Mouse (Mus musculus) hindbrain, embryonic 12.5 days (tissue): Measurements from ENCODE around the gene Prkab1. TPM values are rescaled to one million over a fixed set of nuclear protein-coding genes. Genes with fewer than 3 reads are reported as not detected.

Experiments
- ATAC-seq: fragments of 200-750 bp; cut with Nextera tagmentation; 2 replicates; pipeline ENCODE4 v1.8.0; 2017; ENCODE audit warnings: moderate TSS enrichment; ENCODE audit not compliant: low FRiP score
- H3K27ac ChIP-seq: fragments of 300-500 bp; sonication (generic); 2 replicates; pipeline ENCODE4 v1.5.1; 2016; ENCODE audit warnings: mild to moderate bottlenecking
- H3K27me3 ChIP-seq: fragments of 300-500 bp; sonication (generic); 2 replicates; pipeline ENCODE4 v1.6.1; 2016; ENCODE audit warnings: mild to moderate bottlenecking
- H3K36me3 ChIP-seq: fragments of 300-500 bp; sonication (generic); 2 replicates; pipeline ENCODE4 v1.6.1; 2016; ENCODE audit warnings: mild to moderate bottlenecking
- H3K4me1 ChIP-seq: fragments of 300-500 bp; sonication (generic); 2 replicates; pipeline ENCODE4 v1.6.1; 2016
- H3K4me2 ChIP-seq: fragments of 300-500 bp; sonication (generic); replicated peaks from 2 replicates; pipeline ENCODE4 v1.6.1; 2016; ENCODE audit warnings: mild to moderate bottlenecking
- H3K4me3 ChIP-seq: fragments of 300-500 bp; sonication (generic); 2 replicates; pipeline ENCODE4 v1.5.1; 2016; ENCODE audit warnings: mild to moderate bottlenecking
- H3K9ac ChIP-seq: fragments of 300-500 bp; sonication (generic); 2 replicates; pipeline ENCODE4 v1.6.1; 2016; ENCODE audit warnings: mild to moderate bottlenecking, moderate library complexity
- H3K9me3 ChIP-seq: fragments of 300-500 bp; sonication (generic); replicated peaks from 2 replicates; pipeline ENCODE4 v1.6.1; 2016; ENCODE audit warnings: mild to moderate bottlenecking
- WGBS: fragments of 180-500 bp; shearing (Covaris S2); methylation state at CpG from one replicate; pipeline ENCODE4 v1.1.7; 2016; 5-methylcytosine and 5-hydroxymethylcytosine counted together
- polyA plus RNA-seq: library from polyadenylated mRNA; unstranded; fragments of >200 nt; fragmentation: Nextera tagmentation; extraction: Ambion mirVana; gene quantifications from 2 replicates; pipeline ENCODE4 v1.2.1, GENCODE M21; 2016

Gene Prkab1
- 60.5 and 65.0 TPM in 2 replicates for polyA plus RNA-seq

DNA sequence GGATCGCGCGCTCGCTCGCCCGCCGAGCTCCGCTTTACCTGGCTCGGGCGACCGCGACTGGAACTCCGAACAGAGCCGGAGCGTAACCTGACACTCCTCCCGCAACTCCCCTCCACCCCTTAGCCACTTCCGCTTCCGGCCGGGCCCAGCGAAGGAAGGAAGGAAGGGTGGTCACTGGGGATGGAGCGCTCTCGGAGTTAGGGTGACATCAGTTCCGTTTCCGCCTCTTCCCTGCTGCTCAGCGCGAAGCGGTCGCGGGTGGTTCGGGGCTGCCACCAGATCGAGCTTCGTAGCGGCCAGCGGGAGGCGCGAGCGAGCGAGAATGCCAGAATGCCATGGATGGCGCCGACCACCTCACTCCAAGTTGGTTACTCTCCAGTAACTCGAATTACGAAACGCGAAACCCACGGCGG lies at the start of gene Prkab1:
Prkab1 (minus strand) TSS at position 182 of the 413 bp plus-strand sequence.
- Histone ChIP-seq H3K4me3 (peak within 1 kb of the TSS; percentile 84), H3K9me3 (no peaks in the 10 kb centered on the region), H3K27me3 (no peaks in the 10 kb centered on the region), H3K4me2 (peak within 1 kb of the TSS; percentile 94), H3K27ac (peak within 1 kb of the TSS; percentile 81), H3K9ac (peak within 1 kb of the TSS; percentile 84), H3K36me3 (peaks cover 31% of the 10 kb centered on the region), H3K4me1 (peaks cover 13% of the 10 kb centered on the region)
- ATAC-seq: peak; percentile 98
- WGBS: under 1% methylated on average over 35 of the region's 46 CpGs

DNA sequence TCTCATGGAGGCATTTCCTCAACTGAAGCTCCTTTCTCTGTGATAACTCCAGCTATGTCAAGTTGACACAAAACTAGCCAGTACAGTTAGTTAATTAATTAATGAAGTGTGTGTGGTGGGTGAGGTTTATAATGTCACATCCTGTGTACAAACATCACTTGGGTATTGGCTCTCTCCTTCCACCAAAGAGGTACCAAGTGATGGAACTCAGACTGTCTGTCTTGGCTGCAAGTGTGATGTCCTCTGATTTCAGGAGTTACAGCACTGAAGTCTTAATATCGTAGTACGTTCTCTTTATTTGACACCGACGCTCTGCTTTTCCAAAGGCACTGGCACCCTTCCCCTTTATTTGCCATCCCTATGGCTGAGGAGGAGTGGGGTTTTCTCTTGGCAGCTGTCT lies 45.3 kb upstream of the Prkab1 start:
- no peaks in the 10 kb centered on the region for H3K9me3 ChIP-seq
- WGBS: 96% methylated on average over 4 of the region's 4 CpGs
- ATAC-seq: no peak
- no peaks in the 10 kb centered on the region for H3K36me3 ChIP-seq
- no peak overlapping the region for H3K27ac ChIP-seq
- H3K27me3 ChIP-seq: no peaks in the 10 kb centered on the region
- H3K4me1 ChIP-seq: no peaks in the 10 kb centered on the region
- H3K4me2 ChIP-seq: no peak overlapping the region
- H3K4me3 ChIP-seq: no peak overlapping the region
- H3K9ac ChIP-seq: no peak overlapping the region

DNA sequence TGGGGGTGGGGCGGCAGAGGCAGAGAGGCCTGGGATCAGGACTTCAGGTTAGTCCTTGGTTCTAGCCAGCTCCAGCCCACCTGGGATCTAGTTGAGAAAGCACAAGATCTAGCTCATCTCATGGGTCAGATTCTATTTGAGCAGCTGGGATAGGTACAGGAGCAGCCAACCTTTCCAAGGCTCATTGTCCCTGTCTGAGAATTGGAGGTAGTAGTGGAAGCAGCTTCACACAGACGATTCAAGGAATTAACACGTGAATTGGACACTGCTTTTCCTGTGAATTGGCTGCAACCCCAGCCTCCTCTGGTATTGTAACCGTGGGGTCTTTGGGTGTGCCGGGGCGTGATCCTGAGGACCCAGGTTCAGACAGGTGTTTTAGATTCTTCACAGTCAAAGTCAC lies 28.5 kb upstream of the Prkab1 start:
- H3K27ac ChIP-seq: no peak overlapping the region
- H3K4me2 ChIP-seq: no peak overlapping the region
- ATAC-seq: no peak

DNA sequence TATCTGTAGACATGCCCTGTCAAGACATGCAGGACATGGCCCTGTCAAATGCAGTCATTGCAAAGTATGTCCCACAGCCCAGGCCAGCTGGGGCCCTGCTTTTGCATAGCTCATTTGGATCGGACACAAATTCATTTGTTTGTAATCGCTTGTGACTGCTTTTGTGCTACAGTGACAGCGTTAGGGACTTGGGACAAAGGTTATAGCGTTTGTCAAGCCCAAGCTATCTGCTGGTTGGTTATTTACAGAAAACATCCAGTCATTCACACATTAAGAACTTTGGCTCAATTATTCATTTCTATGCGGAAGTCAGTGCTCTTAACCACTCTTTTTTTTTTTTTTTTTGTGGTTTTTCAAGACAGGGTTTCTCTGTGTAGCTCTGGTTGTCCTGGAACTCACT lies 27.9 kb upstream of the Prkab1 start:
- Histone ChIP-seq H3K9ac (no peak overlapping the region), H3K4me1 (no peaks in the 10 kb centered on the region), H3K36me3 (no peaks in the 10 kb centered on the region), H3K9me3 (no peaks in the 10 kb centered on the region), H3K4me3 (no peak overlapping the region), H3K27me3 (no peaks in the 10 kb centered on the region), H3K27ac (no peak overlapping the region), H3K4me2 (no peak overlapping the region)
- no peak for ATAC-seq
- 83% methylated on average over 5 of the region's 5 CpGs for WGBS

More for the DNA sequence above, 28.5 kb upstream of the Prkab1 start:
- Histone ChIP-seq H3K27me3 (no peaks in the 10 kb centered on the region), H3K9ac (no peak overlapping the region), H3K4me1 (no peaks in the 10 kb centered on the region), H3K4me3 (no peak overlapping the region), H3K9me3 (no peaks in the 10 kb centered on the region), H3K36me3 (no peaks in the 10 kb centered on the region)
- 56% methylated on average over 6 of the region's 6 CpGs for WGBS

DNA sequence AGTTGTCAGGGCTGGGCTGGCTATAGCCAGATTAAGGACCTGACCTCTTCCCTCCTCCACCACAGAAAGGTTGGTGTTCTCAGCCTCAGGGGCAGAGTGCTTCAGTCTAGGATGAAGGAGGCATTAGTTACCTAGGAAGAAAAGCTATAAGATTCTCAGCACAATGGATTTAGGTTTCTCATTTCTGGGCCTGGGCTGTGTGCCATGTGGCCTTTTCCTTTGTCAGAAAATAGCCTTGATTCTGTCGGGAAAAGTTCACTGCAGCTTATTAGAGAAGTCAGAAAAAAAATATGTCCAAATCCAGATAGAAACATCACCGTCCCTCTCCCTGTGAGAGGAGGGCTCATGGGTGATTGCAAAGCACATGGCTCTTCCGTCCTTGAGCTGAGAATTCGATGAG lies 25.5 kb upstream of the Prkab1 start:
- Histone ChIP-seq H3K9ac (no peak overlapping the region), H3K4me2 (no peak overlapping the region), H3K9me3 (no peaks in the 10 kb centered on the region), H3K4me1 (no peaks in the 10 kb centered on the region), H3K27ac (no peak overlapping the region), H3K27me3 (no peaks in the 10 kb centered on the region), H3K4me3 (no peak overlapping the region), H3K36me3 (no peaks in the 10 kb centered on the region)
- ATAC-seq: no peak
- 84% methylated on average over 4 of the region's 4 CpGs for WGBS

DNA sequence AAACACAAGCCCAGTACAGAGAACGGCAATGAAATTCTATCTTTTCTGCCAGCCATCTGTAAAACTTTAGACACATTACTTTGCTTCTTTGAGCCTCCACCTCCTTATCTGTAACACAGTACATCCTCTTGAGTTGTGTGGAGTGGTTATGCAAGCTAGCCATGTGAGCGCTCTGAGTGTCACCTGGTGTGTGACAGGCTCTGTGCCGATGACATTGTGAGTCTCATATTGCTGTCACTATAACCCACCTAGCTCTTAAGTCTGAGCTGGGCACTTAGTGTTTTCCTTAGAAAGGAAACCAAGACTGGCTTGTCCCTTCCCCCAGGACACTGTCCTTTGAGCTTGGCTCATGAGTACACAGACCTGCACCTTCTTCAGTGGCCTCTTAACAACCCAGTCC lies 24.0 kb upstream of the Prkab1 start:
- WGBS: 98% methylated on average over 3 of the region's 3 CpGs
- Histone ChIP-seq H3K27ac (no peak overlapping the region), H3K27me3 (no peaks in the 10 kb centered on the region), H3K4me2 (no peak overlapping the region), H3K4me1 (no peaks in the 10 kb centered on the region), H3K9me3 (no peaks in the 10 kb centered on the region), H3K9ac (no peak overlapping the region), H3K4me3 (no peak overlapping the region), H3K36me3 (no peaks in the 10 kb centered on the region)
- no peak for ATAC-seq

DNA sequence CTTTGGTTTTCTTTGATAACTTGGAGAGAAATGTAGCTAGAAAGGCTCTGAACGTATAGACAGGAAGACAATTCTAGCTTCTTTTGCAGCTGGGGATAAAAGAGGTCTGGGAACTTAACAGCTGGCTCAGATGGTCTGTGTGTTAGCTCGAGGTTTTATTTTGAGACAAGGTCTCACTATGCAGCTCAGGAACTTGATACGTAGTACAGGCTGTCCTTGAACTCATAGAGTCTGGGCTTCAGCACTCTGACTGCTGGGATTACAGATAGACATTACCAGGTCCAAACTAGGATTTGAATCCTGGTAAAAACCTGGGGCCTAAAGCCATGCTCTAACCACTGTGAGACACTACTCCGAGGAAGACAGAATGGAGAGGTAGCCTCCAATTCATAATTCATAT lies 21.9 kb upstream of the Prkab1 start:
- H3K9ac ChIP-seq: no peak overlapping the region
- H3K36me3 ChIP-seq: no peaks in the 10 kb centered on the region
- WGBS: 82% methylated on average over 4 of the region's 4 CpGs
- H3K4me2 ChIP-seq: no peak overlapping the region
- H3K4me3 ChIP-seq: no peak overlapping the region
- no peak for ATAC-seq
- H3K9me3 ChIP-seq: no peaks in the 10 kb centered on the region
- H3K27me3 ChIP-seq: no peaks in the 10 kb centered on the region
- no peaks in the 10 kb centered on the region for H3K4me1 ChIP-seq
- H3K27ac ChIP-seq: no peak overlapping the region

DNA sequence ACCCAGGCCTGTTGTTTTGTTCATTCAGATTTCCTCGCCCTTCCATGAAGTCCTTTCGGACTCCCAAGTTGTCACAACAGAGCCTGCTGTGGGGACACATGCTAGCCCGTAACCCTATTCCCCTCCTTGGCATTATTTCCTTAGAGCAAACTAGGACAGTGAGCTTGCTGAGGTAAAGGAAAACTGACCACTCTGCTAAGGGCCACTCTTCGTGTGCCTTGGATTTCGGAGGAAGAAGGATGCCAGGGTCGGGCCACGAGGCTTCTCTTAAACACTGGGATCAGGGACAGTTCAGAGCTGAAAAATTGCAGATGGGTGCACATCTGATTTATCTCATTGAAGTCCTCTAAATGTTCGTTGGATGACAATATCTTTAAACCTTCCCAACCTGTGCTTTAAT lies 21.3 kb upstream of the Prkab1 start:
- Histone ChIP-seq H3K4me2 (no peak overlapping the region), H3K9ac (no peak overlapping the region)

DNA sequence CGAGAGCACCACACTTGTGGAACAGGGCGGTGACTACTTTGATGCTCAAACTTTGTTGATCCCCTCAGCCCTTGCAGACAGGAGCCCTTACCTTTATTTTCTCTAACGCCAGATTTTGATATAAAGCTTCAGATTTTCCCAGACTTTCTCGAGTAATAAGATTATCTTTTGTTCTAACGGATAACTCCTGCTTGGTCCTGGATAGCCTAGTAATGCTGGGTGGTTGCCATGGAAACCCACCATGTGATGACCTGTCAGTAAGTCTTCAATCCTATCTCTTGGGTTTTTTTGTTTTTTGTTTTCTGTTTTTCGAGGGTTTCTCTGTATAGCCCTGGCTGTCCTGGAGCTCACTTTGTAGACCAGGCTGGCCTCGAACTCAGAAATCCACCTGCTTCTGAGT lies 17.9 kb upstream of the Prkab1 start:
- H3K4me3 ChIP-seq: no peak overlapping the region
- H3K27ac ChIP-seq: no peak overlapping the region
- H3K4me2 ChIP-seq: no peak overlapping the region
- 70% methylated on average over 7 of the region's 7 CpGs for WGBS
- no peaks in the 10 kb centered on the region for H3K4me1 ChIP-seq
- no peak overlapping the region for H3K9ac ChIP-seq
- H3K36me3 ChIP-seq: no peaks in the 10 kb centered on the region
- H3K9me3 ChIP-seq: no peaks in the 10 kb centered on the region
- ATAC-seq: no peak
- H3K27me3 ChIP-seq: peaks cover 4% of the 10 kb centered on the region; the same call in 1 of the 2 replicates

More for the DNA sequence above, 21.3 kb upstream of the Prkab1 start:
- Histone ChIP-seq H3K4me3 (no peak overlapping the region), H3K27me3 (peaks cover 1% of the 10 kb centered on the region; the same call in 1 of the 2 replicates), H3K4me1 (no peaks in the 10 kb centered on the region), H3K9me3 (no peaks in the 10 kb centered on the region), H3K27ac (no peak overlapping the region), H3K36me3 (no peaks in the 10 kb centered on the region)
- 86% methylated on average over 8 of the region's 8 CpGs for WGBS
- ATAC-seq: no peak

DNA sequence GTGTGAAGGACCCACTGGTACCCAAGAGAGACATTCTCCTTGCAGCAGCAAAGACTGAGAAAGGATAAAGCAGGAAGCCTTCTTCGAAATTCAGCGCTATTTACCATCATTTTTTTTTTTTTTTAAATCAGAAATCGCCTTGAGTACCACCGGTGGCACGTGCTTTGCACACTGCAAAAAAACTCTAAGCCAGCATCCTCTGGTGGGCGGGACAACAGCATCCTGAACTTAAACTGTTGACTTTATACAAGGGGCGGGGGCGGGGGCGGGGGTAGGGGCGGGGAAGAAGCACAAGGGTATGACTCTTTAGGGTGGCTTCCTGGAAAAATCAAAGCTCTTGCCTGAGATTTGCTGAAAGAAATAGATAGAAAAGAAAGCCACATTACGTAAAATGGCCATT lies 15.4 kb upstream of the Prkab1 start:
- Histone ChIP-seq H3K4me2 (0 out of 2 replicates have a peak overlapping the region, but pooled peaks have one; percentile 11), H3K9ac (no peak overlapping the region), H3K36me3 (no peaks in the 10 kb centered on the region), H3K27me3 (peaks cover 8% of the 10 kb centered on the region; the same call in 1 of the 2 replicates), H3K27ac (no peak overlapping the region), H3K4me3 (no peak overlapping the region), H3K9me3 (no peaks in the 10 kb centered on the region), H3K4me1 (peaks cover 2% of the 10 kb centered on the region; the same call in 1 of the 2 replicates)
- ATAC-seq: no peak
- 34% methylated on average over 11 of the region's 11 CpGs for WGBS

DNA sequence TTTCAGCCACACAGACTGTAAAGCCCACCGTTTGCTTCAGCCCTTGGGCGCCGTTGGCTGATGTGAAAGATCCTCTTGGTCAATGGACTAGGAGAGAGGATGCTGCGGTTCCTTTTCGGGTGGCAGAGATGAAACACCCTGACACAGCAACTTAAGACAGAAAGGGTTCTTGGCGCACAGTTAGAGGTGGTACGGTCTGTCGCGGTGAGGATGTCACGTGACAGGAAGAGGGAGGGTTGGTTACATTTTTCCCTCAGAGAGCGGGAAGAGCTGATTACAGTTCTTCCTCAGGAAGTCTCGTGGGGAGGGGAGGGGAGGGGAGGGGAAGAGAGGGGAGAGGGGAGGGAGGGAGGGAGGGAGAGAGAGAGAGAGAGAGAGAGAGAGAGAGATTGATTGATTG lies 13.4 kb upstream of the Prkab1 start:
- Histone ChIP-seq H3K27me3 (peaks cover 8% of the 10 kb centered on the region; the same call in 1 of the 2 replicates), H3K4me1 (peaks cover 2% of the 10 kb centered on the region; the same call in 1 of the 2 replicates), H3K36me3 (no peaks in the 10 kb centered on the region), H3K27ac (no peak overlapping the region), H3K9me3 (no peaks in the 10 kb centered on the region), H3K4me2 (no peak overlapping the region), H3K4me3 (no peak overlapping the region), H3K9ac (no peak overlapping the region)
- WGBS: 58% methylated on average over 12 of the region's 12 CpGs
- ATAC-seq: no peak

DNA sequence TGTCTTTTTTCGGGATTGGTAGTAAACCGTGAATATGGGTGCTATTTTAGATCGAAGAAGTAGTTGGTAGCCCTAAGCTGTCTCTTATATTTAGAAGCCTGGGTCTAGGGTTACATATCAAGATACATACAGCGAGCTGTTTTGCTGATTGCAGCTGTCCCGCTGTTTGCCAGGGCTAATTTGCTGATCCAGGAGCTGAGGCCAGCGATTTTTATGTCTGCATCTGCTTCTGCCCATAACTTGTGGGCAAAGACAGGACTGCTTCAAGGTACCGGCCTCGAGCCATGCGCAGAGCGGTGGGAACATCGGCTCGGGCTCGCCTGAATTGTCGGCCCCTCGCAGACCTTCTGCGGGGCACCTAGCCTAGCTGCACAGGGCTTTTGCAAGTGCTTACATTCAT lies 12.2 kb upstream of the Prkab1 start:
- WGBS: 60% methylated on average over 16 of the region's 16 CpGs

DNA sequence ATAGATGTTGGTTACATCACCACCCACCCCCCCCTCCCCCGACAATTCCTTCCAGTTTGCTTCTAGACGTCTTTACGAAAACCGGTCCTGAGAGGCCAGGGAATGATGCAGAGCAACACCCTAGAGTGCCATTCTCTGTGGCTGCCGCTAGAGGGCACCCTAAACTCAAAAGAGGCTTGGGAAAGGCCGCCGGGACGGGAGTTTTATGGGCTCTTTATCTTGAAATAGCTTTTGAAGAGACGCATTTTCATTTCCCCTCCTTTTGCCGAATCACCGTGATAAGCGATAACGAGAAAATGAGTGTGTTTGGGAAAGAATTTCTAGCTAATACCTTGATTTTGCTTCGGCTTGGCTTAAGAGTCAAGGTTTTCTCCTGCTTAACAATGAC lies 6.9 kb upstream of the Prkab1 start:
- H3K9me3 ChIP-seq: no peaks in the 10 kb centered on the region
- no peak overlapping the region for H3K9ac ChIP-seq
- H3K4me3 ChIP-seq: no peak overlapping the region
- no peak for ATAC-seq
- peaks cover 4% of the 10 kb centered on the region for H3K4me1 ChIP-seq
- no peaks in the 10 kb centered on the region for H3K36me3 ChIP-seq
- no peak overlapping the region for H3K27ac ChIP-seq
- 7% methylated on average over 14 of the region's 14 CpGs for WGBS
- peak overlapping the region; percentile 40 for H3K4me2 ChIP-seq
- no peaks in the 10 kb centered on the region for H3K27me3 ChIP-seq

More for the DNA sequence above, 12.2 kb upstream of the Prkab1 start:
- H3K4me3 ChIP-seq: no peak overlapping the region
- no peak overlapping the region for H3K9ac ChIP-seq
- H3K4me2 ChIP-seq: no peak overlapping the region
- H3K36me3 ChIP-seq: no peaks in the 10 kb centered on the region
- peaks cover 2% of the 10 kb centered on the region; the same call in 1 of the 2 replicates for H3K4me1 ChIP-seq
- no peak for ATAC-seq
- H3K27me3 ChIP-seq: peaks cover 8% of the 10 kb centered on the region; the same call in 1 of the 2 replicates
- no peak overlapping the region for H3K27ac ChIP-seq
- no peaks in the 10 kb centered on the region for H3K9me3 ChIP-seq
